Mouse (Mus musculus) megakaryocyte, embryonic 14.5 days (primary cell): ENCODE data around the gene Pitpnm3.

Experiments
- FLI1 ChIP-seq: IDR thresholded peaks from 2 replicates; pipeline ENCODE4 v1.6.1; 2012; ENCODE audit warnings: low read length, inconsistent platforms, mixed read lengths
- GATA1 ChIP-seq: IDR thresholded peaks from 3 replicates; pipeline ENCODE4 v1.6.1; 2012; ENCODE audit warnings: mixed read lengths, low read length, inconsistent platforms, borderline replicate concordance

- TF ChIP-seq GATA1 (no peak), FLI1 (no peak)
Observed at GRCm38 (mm10) chr11:72032091-72032490, 103.5 kb downstream of the Pitpnm3 start.
